Mouse (Mus musculus) lung, embryonic 14.5 days (tissue): ENCODE data around the gene Lix1l. TPM values are rescaled to one million over a fixed set of nuclear protein-coding genes. Genes with fewer than 3 reads are reported as not detected.

ENCODE experiments used
- ATAC-seq: fragments of 200-750 bp; cut with Nextera tagmentation; 2 replicates; pipeline ENCODE4 v1.8.0; 2017; ENCODE audit warnings: mild to moderate bottlenecking, moderate TSS enrichment, moderate library complexity; ENCODE audit not compliant: insufficient read depth
- DNase-seq: peaks from one replicate; pipeline ENCODE4 v3.0.0-alpha.2; 2015
- H3K27ac ChIP-seq: fragments of 300-500 bp; sonication (generic); 2 replicates; pipeline ENCODE4 v1.5.1; 2014; ENCODE audit warnings: low read depth, mild to moderate bottlenecking, moderate library complexity
- H3K27me3 ChIP-seq: fragments of 300-500 bp; sonication (generic); 2 replicates; pipeline ENCODE4 v1.6.1; 2014; ENCODE audit warnings: low read length, control low read depth; ENCODE audit not compliant: insufficient read depth
- H3K36me3 ChIP-seq: fragments of 300-500 bp; sonication (generic); 2 replicates; pipeline ENCODE4 v1.6.1; 2014; ENCODE audit warnings: control low read depth; ENCODE audit not compliant: insufficient read depth
- H3K4me1 ChIP-seq: fragments of 300-500 bp; sonication (generic); 2 replicates; pipeline ENCODE4 v1.6.1; 2014; ENCODE audit warnings: antibody characterized with exemption, control low read depth; ENCODE audit not compliant: insufficient read depth
- H3K4me2 ChIP-seq: fragments of 300-500 bp; sonication (generic); 2 replicates; pipeline ENCODE4 v1.6.1; 2014; ENCODE audit warnings: mild to moderate bottlenecking
- H3K4me3 ChIP-seq: fragments of 300-500 bp; sonication (generic); 2 replicates; pipeline ENCODE4 v1.5.1; 2014; ENCODE audit warnings: low read depth, low read length
- H3K9ac ChIP-seq: fragments of 300-500 bp; sonication (generic); 2 replicates; pipeline ENCODE4 v1.6.1; 2014
- H3K9me3 ChIP-seq: fragments of 300-500 bp; sonication (generic); 2 replicates; pipeline ENCODE4 v1.6.1; 2016; ENCODE audit warnings: low read depth, low read length, control low read depth
- CTCF ChIP-seq: IDR thresholded peaks from 2 replicates; pipeline ENCODE4 v1.5.1; 2016; ENCODE audit warnings: antibody characterized with exemption, low read depth
- WGBS: fragments of 180-500 bp; shearing (Covaris S2); extraction: QIAGEN DNeasy Blood & Tissue Kit; methylation state at CpG from one replicate; pipeline ENCODE4 v1.1.7; 2014; 5-methylcytosine and 5-hydroxymethylcytosine counted together
- polyA plus RNA-seq: library from polyadenylated mRNA; unstranded; fragments of >200 nt; fragmentation: Nextera tagmentation; extraction: Ambion mirVana; gene quantifications from 2 replicates; pipeline ENCODE4 v1.2.1, GENCODE M21; 2014

Lix1l gene
- polyA plus RNA-seq, 1 experiment from 2014 or later = 7.9 TPM

DNA sequence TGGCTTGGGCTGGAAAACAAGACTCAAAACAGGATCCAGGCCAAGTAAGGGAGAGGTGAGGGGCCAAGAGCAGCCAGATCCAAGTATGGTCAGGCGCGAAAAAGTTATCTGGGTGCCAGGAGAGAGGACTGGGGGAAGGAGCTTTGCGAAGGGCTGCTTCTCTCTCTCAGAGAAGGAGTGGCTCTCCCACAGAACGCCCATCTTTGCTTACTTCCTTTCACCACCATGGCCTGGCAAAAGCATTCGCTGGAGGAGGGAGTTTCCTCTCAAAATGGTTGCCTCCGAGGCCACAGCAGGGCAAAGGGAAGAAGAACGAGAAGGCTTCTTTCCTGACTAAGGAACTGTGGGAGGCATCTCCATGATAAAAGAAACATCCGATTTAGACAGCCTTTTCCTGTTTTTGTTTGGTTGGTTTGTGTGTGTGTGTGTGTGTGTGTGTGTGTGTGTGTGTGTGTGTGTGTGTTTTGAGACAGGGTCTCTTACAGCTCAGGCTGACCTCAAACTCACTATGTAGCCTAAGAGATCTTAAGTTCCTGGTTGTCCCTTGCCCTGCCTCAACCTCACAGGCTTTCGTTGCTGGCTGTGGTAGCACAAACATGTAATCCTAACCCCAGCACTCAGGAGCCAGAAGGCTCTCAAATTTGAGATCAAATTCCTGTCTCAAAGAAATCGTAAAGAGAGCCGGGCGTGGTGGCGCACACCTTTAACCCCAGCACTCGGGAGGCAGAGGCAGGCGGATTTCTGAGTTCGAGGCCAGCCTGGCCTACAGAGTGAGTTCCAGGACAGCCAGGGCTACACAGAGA is 28.9 kb upstream of the Lix1l start:
- DNase-seq = no peak
- no peak overlapping the region for H3K4me2 ChIP-seq
- 73% methylated on average over 16 of the region's 16 CpGs for WGBS
- no peak overlapping the region for H3K4me3 ChIP-seq
- ATAC-seq = no peak
- H3K27me3 ChIP-seq = no peaks in the 10 kb centered on the region
- no peaks in the 10 kb centered on the region for H3K9me3 ChIP-seq
- H3K4me1 ChIP-seq = peaks cover 5% of the 10 kb centered on the region; the same call in 1 of the 2 replicates
- no peaks in the 10 kb centered on the region for H3K36me3 ChIP-seq
- no peak overlapping the region for H3K9ac ChIP-seq
- TF ChIP-seq CTCF = no peak
- H3K27ac ChIP-seq = peak overlapping the region; percentile 26; the same call in 1 of the 2 replicates

DNA sequence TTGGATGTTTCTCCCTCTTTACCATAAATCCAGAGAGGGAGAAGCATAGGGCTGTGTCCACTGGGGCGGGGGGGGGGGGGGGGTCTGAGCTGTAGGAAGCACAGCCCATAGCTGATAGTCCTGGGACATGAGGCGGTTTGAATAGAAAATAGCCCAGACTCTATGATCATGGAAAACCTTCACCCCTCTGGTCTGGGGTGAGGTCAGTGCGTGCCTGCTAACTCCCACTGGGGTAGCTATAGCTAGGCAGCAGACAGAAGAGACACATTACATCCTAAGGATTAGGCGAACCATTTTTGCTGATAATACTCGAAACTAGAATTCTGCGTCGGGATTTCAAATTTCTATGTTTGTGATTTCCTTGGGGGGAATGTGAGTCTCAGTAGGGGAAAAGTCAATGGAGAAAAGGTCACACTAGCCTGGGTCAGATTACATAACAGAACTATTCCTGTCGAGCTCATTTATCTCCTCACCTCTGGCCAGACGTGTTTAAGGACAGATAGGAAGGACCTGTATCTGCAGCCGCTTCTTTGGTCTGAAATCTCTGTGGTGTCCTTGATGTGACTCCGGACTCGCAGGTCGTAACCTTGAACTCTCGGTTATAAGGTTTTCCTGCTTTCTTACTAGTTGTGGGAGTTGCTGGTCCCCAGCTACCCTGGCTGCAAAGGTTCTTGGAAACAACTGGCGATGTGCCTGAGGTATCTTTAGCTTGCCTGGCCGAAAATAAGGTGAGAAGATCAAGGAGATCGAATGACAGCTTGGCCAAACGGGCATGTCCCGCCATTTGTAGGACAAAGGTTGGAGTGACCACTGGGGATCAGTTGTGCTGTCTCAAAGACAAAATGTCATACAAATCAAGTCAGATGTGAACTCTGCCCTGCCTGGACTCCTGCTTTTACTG is 27.1 kb upstream of the Lix1l start:
- DNase-seq = no peak
- 62% methylated on average over 19 of the region's 19 CpGs for WGBS
- H3K27me3 ChIP-seq = no peaks in the 10 kb centered on the region
- no peak overlapping the region for H3K27ac ChIP-seq
- no peak for ATAC-seq
- H3K9me3 ChIP-seq = no peaks in the 10 kb centered on the region
- no peak overlapping the region for H3K4me2 ChIP-seq
- peaks cover 12% of the 10 kb centered on the region; the same call in 1 of the 2 replicates for H3K4me1 ChIP-seq
- H3K4me3 ChIP-seq = no peak overlapping the region
- H3K9ac ChIP-seq = no peak overlapping the region
- H3K36me3 ChIP-seq = 0 out of 2 replicates have a peak, but pooled peaks cover 5% of the 10 kb centered on the region
- no peak for TF ChIP-seq CTCF

DNA sequence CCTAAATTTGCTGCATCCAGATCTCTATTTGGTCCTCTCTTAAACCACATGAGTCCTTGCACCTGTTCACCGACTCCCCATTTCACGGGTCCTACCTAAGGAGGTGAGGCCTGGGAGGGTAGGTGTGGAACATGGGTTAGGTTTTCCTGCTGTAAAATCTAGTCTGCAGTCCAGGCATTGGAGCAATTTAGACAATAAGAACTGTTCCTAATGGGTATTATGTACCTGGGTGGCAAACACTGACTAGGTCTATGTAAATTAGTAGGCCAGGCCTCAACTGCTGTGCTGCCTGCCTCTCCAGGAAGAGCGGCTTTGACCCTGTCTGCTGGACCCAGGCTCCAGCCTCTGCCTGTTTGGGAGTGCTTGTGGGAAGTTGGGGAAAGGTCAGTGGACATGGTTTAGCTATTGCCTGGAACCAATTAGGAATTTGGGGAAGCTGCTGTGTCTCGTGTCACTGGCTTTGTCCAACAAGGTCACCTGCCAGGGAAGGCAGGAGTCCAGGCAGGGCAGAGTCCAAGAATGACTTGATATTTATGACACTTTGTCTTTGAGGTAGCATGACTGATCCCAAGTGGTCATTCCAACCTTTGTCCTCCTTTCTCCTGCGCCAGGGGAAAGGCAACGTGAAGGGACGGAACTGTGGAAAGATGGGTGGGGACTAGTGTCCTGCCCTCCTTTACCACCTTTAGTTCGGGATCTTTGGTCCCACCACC is 25.5 kb upstream of the Lix1l start:
- no peak overlapping the region for H3K9ac ChIP-seq
- peak overlapping the region; percentile 53; the same call in 1 of the 2 replicates for H3K4me2 ChIP-seq
- H3K27me3 ChIP-seq = no peaks in the 10 kb centered on the region
- H3K4me3 ChIP-seq = no peak overlapping the region
- DNase-seq (no peak), ATAC-seq (no peak)
- TF ChIP-seq CTCF = no peak
- H3K4me1 ChIP-seq = peaks cover 15% of the 10 kb centered on the region; the same call in 1 of the 2 replicates
- 94% methylated on average over 8 of the region's 8 CpGs for WGBS
- no peaks in the 10 kb centered on the region for H3K9me3 ChIP-seq
- 0 out of 2 replicates have a peak, but pooled peaks cover 5% of the 10 kb centered on the region for H3K36me3 ChIP-seq
- peak overlapping the region; percentile 89; the same call in 1 of the 2 replicates for H3K27ac ChIP-seq

DNA sequence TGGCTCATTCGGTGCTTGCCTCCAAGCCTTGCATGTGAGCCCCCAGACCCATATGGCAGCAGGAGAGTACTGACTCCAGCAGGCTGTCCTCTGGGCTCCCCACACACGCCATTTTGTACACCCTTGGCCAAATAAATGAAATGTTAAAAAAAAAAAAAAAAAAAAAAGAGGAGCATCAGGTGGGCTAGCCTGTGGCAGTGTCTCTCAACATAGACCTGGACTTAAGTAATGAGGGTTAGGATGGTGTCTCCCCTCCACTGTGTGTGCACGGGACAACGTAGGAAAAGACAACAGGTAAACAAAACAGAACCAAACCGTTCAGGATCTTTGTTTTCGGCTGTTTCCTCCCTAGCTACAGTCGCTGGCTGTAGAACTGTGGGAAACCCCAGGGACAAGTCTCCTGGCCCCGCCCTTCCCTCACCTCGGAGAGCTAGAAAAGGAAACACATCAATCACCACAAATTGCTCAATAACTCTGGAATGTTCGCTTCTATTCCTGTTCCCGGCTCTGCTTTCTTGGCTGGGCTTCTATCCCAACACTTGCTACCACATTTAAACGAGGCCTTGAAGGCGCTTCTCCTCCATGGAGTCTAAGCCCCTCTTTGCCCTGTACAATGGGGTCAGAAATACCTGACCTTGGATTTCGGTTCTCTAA is 24.8 kb upstream of the Lix1l start:
- no peak overlapping the region for H3K9ac ChIP-seq
- 32% methylated on average over 14 of the region's 14 CpGs for WGBS
- DNase-seq (peak; percentile 89), ATAC-seq (peak; percentile 60)
- no peaks in the 10 kb centered on the region for H3K27me3 ChIP-seq
- H3K9me3 ChIP-seq = no peaks in the 10 kb centered on the region
- H3K4me1 ChIP-seq = peaks cover 15% of the 10 kb centered on the region; the same call in 1 of the 2 replicates
- peak overlapping the region; percentile 5; the same call in 1 of the 2 replicates for H3K4me3 ChIP-seq
- H3K4me2 ChIP-seq = peak overlapping the region; percentile 53
- H3K36me3 ChIP-seq = 0 out of 2 replicates have a peak, but pooled peaks cover 5% of the 10 kb centered on the region
- TF ChIP-seq CTCF = no peak
- H3K27ac ChIP-seq = peak overlapping the region; percentile 89

DNA sequence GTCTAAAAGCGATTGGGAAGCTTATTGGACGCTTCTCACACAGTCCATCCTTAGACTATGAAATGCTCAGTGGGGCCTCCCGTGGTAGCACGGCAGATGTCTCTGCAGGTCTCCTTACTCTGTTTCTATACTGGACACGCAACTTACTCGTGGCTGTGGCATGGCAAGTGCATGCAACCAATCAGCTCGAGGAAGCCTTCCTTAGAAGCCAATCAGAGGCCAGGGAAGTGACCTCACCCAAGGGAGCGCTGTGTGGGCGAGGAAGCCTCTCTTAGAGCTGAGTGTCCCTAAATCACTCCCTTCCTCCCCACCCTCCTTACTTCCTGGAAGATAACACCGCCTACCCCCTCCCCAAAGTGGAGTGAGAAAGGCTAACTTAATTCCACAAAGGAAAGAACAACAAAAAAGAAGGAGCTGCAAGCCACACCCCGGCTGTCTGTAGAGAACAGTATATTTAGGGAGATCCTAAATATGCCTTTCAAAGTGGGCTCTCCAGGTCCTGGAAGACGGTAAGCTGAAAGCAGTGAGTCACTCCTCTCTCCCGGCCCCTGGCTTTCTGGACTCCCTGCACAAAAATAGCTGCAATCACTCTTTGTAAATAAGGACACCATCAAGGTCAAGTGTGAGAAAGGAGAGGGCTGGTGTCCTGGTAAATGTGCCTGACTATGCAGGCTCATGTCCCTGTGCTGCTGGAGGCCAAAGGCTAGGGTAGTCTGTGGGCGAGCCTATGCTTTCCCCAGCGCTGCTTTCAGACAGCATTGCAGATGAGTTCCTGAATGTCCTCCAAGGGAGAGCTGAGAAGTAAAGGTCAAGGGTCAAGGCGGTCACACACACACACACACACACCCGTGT is 24.0 kb upstream of the Lix1l start, which contains the start of gene Gm16253:
TSS of gene Gm16253 (plus strand) at position 295 of the 852 bp plus-strand sequence.
- Histone ChIP-seq H3K27ac (peak within 1 kb of the TSS; percentile 89), H3K9me3 (no peaks in the 10 kb centered on the region), H3K4me3 (peak within 1 kb of the TSS; percentile 5; the same call in 1 of the 2 replicates), H3K27me3 (no peaks in the 10 kb centered on the region), H3K4me2 (peak within 1 kb of the TSS; percentile 53), H3K36me3 (0 out of 2 replicates have a peak, but pooled peaks cover 5% of the 10 kb centered on the region), H3K9ac (no peak within 1 kb of the TSS), H3K4me1 (peaks cover 15% of the 10 kb centered on the region; the same call in 1 of the 2 replicates)
- ATAC-seq = peak; percentile 87
- peak; percentile 94 for DNase-seq
- 0 out of 2 replicates have a peak, but pooled peaks have one; percentile 18 for TF ChIP-seq CTCF
- 18% methylated on average over 17 of the region's 17 CpGs for WGBS
